Mouse (Mus musculus): ENCODE measurements at regions not wholly inside any gene's neighbourhood (a gene's known extent, or its start where the extent isn't known, plus 50 kb on each side); places are given as distances from the start of the nearest gene placed in this dataset.
A peak's percentile ranks its signal among the peaks of the same experiment; 100 is the strongest.
"Not testable (repeated sequence)": the region's sequence is repeated elsewhere in the genome, so short reads cannot be mapped to it uniquely, and the experiment has no call there.

- no peak for DNase-seq (ENCODE audit: extremely low spot score, low read depth, low spot score)
Observed at GRCm38 (mm10) chr14:104208855-104209254, 258.9 kb downstream of the Pou4f1 start.

- no peak for DNase-seq (ENCODE audit: extremely low spot score, low read depth, low spot score)
Observed at GRCm38 (mm10) chr14:104208040-104208816, 259.6 kb downstream of the Pou4f1 start.

DNA sequence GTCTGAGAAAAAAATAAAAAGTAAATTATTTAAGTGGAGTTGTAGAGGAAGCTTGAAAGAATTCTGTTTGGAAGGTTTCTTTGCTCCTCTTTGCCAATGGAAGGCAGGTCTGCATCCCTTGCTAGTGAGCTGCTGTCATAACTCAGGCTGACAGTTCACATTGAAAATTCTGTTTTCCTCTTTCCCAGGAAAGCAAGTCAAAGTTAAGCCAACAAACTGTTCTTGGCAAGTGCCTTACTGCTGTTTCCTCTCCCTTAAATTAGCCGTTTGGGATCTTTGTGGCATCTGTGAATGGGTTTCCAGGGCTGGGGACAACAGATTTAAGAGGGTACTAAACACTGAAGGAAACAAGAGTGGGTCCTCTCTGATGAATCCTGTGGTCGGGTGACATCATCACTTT lies 261.2 kb downstream of the Pou4f1 start:
- no peak for DNase-seq (ENCODE audit: extremely low spot score, low read depth, low spot score)

DNA sequence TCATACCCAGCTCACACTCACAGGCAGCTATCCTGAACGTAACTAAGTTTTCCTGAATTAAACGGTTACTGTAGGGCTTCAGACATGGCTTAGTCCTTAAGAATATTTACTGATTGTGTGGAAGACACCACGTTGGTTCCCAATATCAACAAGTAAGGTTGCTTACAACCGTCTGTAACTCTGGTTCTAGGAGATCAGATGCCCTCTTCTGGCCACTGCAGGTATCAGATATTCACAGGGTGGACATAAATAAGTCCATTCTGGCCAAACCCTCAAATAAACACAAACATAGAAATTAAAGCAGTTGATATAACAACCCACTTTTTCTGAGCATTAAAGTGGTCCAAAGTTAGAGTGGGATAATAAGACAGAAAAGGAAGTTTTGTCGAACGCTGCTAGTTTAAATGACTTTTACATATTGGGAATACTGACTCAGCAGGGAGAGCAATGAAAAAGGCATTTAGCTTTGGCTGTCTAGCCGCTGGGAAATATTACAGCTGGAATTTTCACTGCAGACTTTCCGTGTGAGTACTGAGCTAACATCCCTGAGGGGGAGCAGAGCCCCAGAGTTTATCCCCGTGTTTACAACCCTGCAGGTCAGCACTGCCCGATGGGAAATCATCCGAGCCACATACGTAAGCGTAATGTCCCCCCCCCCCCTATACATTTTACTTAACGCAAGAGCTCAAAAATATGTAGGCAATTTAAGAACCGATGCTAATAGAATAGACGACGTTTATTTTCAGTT lies 264.4 kb downstream of the Pou4f1 start:
- no peak for DNase-seq (ENCODE audit: extremely low spot score, low read depth, low spot score)

DNA sequence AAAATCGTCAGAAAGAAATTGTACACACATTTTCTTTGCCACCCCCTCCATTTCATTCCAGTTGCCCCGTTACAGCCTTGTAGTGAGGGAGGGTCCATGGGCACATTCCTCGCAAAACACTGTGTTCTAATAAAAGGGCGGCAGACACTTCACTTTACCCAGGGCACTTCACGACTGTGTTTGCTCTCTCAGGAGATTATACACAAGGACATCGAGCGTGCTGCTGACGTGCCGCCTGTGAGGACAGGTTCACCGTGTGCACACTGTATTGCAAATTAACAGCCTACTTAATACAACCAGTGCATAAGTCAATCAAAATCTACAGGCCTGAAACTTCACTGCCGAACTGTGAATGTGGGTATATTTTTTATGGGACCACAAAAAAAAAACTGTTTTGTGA lies 274.6 kb downstream of the Pou4f1 start:
- DNase-seq (ENCODE audit: extremely low spot score, low read depth, low spot score) = no peak

GRCm38 (mm10) chr14:104175122-104175521 lies 292.7 kb downstream of the Pou4f1 start:
- no peak for DNase-seq (ENCODE audit: extremely low spot score, low read depth, low spot score)

DNA sequence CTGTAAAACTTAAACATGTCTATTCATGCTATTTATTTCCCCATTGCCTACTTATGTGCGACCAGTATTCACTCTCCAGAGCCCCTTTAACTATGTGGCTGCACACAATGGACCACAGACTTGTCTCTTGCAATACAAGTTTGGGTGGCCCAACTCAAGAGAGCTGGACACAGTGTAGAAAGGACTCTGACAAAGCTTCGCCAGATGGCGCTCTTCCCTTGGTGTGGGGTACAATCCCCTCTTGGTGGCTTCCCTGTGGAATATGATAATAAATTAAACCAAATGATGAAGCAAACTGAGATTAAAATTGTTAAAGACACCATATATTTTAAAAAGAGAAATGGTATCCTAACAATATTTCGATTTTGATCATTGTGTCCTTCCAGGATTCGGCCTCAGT lies 302.6 kb upstream of the Ednrb start:
- no peak for DNase-seq (ENCODE audit: extremely low spot score, low read depth, low spot score)

DNA sequence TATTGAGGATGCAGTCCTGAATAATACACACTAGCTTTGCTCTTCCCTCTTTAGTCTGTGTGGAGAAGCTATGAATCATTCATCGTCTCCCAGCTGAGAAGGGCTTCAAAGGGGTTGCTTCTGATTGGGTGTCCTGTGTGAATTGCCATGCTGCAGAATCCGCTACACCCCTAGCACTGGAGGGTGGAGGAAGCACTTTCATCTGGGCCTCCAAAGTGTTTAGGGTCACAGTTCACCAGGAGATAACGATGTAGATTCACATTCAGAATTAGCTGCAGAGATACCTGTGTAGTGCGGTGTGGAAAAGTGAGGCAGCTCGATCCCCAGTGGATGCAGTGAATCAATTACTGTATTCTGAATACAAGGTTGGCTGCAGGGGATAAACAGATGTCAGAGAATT lies 301.2 kb upstream of the Ednrb start:
- DNase-seq (ENCODE audit: extremely low spot score, low read depth, low spot score) = no peak

GRCm38 (mm10) chr14:104114986-104115951 lies 271.1 kb upstream of the Ednrb start:
- no peak for DNase-seq (ENCODE audit: extremely low spot score, low read depth, low spot score)

GRCm38 (mm10) chr14:104114182-104114581 lies 270.0 kb upstream of the Ednrb start:
- DNase-seq (ENCODE audit: extremely low spot score, low read depth, low spot score) = no peak

- no peak for DNase-seq (ENCODE audit: extremely low spot score, low read depth, low spot score)
Observed at GRCm38 (mm10) chr14:104113448-104113847, 269.2 kb upstream of the Ednrb start.

- no peak for DNase-seq (ENCODE audit: extremely low spot score, low read depth, low spot score)
Observed at GRCm38 (mm10) chr14:104086381-104086780, 242.2 kb upstream of the Ednrb start.

DNA sequence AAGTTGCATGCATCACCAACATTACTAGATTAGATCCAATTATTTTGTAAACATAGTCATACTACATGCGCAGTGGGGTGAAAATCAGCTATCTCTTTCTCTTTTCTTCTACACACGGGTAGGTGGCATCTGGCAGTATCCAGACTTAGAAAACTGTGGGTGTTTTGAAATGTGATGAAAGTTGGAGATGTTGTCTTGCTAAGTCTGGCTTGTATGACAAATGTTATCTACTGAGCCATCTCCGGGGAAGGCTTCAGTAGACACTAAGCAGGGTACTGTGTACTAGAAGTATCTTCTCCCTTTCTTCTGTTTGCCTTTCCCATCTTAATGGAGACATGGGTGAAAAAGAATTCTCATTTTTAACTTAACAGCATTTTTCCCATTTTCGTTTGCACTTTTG lies 220.0 kb upstream of the Ednrb start:
- DNase-seq (ENCODE audit: extremely low spot score, low read depth, low spot score) = not testable (repeated sequence)

DNA sequence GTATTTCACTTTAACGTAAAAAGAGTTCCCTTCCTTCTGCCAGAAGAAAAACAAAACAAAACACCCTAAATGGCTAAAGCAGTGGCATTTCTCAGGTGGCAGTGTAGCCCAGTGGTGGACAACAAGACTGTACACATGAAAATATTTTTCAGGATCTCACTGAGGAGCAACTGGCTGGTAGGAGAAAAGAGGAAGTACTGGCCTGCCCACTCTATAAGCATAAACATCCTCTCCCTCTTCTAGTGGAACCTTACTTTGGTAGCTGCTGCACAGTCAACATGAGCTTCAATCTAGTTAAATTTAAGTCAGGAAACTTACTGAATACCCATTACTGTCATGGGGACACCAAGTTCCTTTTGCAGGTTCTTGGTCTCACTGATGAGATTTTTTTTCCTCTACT lies 209.5 kb upstream of the Ednrb start:
- DNase-seq (ENCODE audit: extremely low spot score, low read depth, low spot score) = no peak

DNA sequence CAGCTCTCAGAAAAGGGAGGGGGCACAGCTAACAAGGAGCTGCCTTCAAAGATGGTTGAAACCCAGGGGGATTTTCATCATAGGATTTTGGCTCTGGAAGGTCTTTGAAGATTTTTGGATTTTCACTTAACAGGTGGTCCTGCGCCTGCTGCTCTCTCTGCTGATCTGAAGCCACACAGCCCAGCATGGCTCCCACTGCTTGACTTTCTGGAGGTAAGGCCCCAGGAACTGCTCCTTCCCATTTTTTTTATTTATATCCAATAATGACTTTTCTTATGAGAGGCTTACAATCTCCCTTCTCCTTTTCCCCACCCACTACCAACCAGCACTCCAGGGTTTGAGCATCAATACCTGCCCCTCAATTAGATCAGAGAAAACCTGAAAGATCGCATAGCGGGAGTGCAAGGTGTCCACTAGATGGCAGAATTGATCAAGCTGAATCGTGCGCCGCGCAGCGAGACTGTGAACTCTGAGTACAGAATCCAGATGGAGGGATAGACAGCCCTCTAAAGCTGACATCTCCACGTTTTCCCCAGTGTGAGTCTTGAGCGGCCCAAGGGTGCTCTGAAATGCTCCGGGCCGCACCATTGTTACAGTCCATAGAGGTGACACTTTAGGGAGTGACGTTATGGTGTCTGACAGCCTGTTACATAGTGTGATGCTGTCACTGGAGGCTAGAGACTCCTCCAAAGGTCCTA lies 194.6 kb upstream of the Ednrb start:
- peak; percentile 50 for DNase-seq (ENCODE audit: extremely low spot score, low read depth, low spot score)

GRCm38 (mm10) chr14:104033606-104034005 lies 189.4 kb upstream of the Ednrb start:
- no peak for DNase-seq (ENCODE audit: extremely low spot score, low read depth, low spot score)

GRCm38 (mm10) chr14:104030784-104031470 lies 186.7 kb upstream of the Ednrb start:
- no peak for DNase-seq (ENCODE audit: extremely low spot score, low read depth, low spot score)

- DNase-seq (ENCODE audit: extremely low spot score, low read depth, low spot score) = no peak
Observed at GRCm38 (mm10) chr14:104029668-104030530, 185.7 kb upstream of the Ednrb start.

- no peak for DNase-seq (ENCODE audit: extremely low spot score, low read depth, low spot score)
Observed at GRCm38 (mm10) chr14:104027900-104028285, 183.7 kb upstream of the Ednrb start.
